Mouse (Mus musculus): ENCODE results near the gene Bend3. TPM values are rescaled to one million over a fixed set of nuclear protein-coding genes. Genes with fewer than 3 reads are reported as not detected.
A peak's percentile ranks its signal among the peaks of the same experiment; 100 is the strongest.

Bend3 gene
- total RNA-seq, 2 experiments from 2014 or later: 5.5 to 5.9 TPM

DNA sequence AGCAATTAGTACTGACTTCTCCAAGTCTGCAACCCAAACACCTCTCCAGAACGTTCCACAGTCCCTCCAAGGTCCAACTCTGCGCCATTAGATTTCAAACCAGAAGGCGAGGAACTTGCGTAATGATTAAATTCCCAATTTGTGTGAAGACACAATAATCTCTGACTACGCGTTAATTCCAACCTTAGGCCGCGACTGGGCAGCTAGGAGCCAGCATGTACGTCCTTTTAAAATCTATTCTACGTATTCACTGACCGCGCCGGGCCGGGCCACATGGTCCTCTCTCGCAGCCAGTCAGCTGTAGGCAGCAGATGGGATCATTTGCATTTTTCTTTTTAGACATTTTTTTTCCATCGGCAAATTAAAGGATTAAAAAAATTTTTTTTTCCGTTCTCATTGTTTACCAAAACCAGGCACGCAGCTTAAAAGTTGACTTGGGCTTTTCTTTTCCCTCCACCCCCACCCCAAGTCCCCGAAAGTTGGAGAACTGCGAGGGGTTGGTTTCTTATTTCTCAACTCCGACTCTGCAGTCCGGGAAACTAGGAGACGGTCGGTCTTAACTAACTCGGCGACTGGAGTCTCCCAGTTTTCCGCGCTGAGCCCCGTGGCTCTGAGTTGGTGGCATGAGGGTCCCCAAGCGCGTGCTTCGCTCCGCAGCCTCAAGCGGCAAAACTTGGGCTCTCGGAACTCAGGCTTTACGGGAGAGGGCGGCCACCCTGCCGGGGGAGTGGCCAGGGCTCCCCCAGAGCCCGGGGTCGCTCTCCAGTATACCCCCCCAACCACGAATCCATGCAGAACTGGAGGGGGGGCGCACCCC lies 558 bp upstream of the Bend3 start:
- intact Hi-C loops (cut with DNase I): loop anchor here (2.0 to 5.0 kb wide), 2 partner anchors 63 to 306 kb away; partner anchors contain the start of genes 1700021F05Rik, 9030612E09Rik and Sobp
- DNase-seq (ENCODE audit: low spot score in 2 of 2): peak; percentile 32 to 52

DNA sequence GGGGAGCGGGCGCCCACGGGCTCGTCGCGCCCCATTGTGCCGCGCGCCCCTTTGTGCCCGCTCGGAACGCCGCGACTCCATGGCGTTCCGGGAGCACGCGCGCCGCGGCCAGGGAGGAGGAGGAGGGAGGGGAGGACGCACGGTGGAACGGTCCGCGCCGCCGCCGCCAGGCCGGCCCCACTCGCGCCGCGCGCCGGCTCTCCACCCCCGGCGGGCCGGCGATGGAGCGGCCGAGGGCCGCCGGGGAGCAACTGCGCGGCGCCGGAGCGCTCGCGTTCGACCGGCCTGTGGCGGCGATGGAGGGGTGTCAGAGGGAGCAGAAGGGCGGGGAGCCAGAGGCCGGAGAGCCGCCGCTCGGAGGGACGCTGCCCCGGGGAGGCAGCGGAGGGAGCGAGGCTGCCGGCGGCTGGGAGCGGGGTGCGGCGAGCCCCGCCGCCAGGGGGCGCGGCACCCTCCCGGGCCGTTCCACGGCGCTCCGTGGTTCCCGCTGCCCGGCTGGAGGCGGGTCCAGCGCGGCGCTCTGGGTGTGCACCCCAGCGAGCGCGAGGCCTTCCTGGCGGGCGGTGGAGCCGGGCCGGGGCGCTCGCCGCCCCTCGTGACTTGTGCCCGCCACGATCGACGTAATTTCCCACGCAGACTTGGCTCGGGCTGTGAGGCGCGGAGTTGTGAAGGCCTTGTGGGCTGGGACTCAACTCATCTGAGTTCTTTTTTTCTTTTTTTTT lies 966 bp downstream of the Bend3 start:
- intact Hi-C loops (cut with DNase I): loop anchor here (2.0 to 5.0 kb wide), 2 partner anchors 61 to 307 kb away; partner anchors contain the start of genes 1700021F05Rik, 9030612E09Rik and Sobp
- peak; percentile 83 to 89 for DNase-seq (ENCODE audit: low spot score in 2 of 2)

DNA sequence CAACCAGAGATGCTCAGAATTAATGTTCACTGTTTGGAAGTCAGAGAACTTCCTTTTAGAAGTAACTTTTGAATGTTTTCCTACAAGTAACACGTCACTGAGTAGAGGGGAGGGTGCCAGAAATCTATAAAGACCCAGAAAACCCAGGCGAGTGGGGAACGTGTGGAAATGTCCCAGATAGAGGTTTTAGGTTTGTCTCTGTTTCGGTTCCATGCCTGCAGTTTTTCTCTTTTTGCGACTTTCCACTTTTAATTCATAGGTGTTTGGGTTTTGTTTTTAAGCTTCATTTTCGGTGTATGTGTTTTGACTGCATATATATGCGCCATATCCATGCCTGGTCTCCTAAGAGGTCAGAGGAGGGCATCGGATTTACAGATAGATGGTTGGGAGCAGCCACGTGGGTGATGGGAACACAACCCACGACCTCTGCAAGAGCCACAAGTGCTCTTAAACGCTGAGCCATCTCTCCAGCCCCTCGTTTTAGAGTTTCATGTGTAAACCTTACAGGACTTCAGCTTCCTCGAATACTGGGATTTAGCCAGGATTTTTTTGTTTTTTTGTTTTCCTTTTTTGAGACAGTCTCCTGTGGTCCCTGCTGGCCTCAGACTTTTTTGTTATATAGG lies 1.7 kb downstream of the Bend3 start:
- DNase-seq (ENCODE audit: low spot score in 2 of 2): no peak
- intact Hi-C loops (cut with DNase I): no loop called here

DNA sequence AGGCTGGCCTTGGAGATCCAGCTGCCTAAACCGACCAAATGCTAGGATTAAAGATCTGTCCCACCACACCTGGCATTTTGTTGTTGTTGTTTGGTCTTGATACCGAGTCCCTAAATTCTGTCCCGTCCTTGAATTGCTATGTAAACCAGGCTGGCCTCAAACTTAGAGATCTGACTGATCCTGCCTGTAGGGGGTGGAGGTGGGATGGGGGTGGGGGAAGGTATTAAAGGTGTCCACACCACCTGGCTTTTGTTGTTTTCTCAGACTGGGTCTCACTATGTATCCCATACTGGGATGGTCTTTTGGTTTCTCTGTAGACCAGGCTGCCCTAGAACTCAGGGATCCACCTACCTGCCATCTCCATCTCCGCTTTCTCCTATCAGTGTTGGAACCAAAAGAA lies 2.5 kb downstream of the Bend3 start:
- DNase-seq (ENCODE audit: low spot score in 2 of 2): no peak
- intact Hi-C loops (cut with DNase I): no loop called here

DNA sequence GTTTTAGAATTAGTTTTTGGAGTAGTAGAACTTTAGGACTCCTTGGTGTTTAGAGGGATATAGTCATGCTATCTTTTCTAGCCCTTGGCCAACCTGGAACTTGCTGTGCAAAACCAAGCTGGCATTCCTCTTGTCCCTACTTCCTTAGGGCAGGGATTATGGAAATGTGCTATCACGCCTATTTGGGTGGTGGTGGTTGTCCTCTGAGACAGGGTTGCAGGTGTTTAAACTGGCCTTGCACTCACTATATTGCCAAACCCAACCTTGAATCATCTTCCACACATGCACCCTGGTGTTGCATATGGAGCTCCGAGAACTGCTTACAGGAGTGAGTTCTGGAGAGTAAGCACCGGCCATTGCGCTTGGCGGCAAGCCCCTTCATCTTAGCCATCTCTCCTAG lies 3.4 kb downstream of the Bend3 start:
- intact Hi-C loops (cut with DNase I): no loop called here

DNA sequence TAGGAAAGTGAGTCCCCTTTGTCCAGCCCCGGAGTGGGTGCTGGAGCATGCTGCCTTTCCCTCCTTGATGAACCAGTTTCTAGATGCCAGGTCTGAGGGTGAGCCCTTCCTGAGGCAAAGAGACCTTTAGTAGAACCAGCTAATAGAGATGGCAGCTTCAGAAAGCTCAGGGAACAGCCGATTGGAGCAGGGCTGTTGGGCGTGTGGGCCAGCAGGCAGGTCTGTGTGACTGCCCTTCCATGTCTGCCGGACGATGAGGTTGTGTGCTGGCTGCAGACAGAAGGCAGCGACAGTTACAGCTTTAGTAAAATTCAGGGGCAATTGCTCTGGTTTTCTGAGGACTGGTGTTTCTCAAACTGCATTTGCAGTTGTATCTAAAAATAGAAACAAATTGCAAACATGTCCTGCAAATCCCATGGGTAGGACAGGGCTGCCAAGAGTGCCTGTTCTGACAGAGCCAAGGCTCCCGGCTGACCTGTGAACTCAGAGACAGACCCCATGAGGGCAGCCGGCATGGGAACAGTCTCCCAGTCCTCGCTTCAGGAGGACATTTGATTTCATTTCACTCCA lies 4.9 kb downstream of the Bend3 start:
- DNase-seq (ENCODE audit: low spot score in 2 of 2): no peak
- intact Hi-C loops (cut with DNase I): no loop called here

More for the DNA sequence above, 3.4 kb downstream of the Bend3 start:
- no peak for DNase-seq (ENCODE audit: low spot score in 2 of 2)

DNA sequence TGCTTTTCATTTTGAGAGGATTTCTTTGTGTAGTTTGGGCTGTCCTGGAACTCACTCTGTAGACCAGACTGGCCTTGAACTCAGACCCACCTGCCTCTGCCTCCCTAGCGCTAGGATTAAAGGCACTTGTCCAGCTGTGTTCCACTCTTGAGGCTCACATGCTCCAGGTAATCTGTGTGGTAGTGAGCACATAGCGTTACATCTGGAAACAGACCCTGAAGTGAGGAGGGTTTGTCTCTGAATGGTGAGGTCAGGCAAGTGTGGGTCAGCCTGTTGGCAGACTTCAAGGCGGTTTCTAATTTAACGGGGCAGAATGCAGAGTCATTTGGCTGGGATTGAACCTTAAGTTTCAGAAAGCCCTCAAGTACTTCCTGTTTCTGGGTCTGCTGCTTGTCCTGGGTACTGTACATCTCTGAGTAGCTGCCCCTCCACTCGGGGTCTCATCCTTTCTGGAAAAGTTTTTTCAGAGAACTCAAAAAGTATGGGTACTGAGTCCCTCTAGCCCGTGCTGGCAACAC lies 7.2 kb downstream of the Bend3 start:
- no peak for DNase-seq (ENCODE audit: low spot score in 2 of 2)
- intact Hi-C loops (cut with DNase I): no loop called here

DNA sequence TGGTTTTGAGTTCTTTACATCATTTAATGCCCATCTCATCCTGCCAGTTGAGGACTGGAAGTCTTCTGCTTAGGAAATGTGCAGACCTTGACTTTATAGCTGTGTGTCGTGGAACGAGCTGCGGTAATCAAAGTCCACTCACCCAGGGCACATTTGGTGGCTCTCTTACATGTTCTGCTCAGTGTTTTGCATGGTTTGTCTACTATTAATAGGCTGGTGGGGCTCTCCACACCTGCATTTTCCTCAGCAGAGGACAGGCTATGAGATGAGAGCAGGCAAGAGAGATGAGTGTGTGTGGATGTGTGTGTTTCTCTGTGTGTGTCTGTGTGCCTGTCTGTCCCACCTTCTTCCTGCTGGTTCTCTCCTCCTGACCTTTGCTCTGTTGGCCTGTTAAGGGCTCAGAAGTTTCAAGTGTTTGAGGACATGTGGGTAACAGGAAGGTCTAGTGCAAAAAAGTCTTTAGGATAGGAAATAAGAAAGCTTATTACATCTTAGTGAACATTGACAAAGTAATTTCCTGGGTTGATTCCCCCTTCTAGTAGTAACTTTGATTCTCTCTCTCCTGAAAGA lies 8.9 kb downstream of the Bend3 start:
- intact Hi-C loops (cut with DNase I): no loop called here
- DNase-seq (ENCODE audit: low spot score in 2 of 2): no peak

DNA sequence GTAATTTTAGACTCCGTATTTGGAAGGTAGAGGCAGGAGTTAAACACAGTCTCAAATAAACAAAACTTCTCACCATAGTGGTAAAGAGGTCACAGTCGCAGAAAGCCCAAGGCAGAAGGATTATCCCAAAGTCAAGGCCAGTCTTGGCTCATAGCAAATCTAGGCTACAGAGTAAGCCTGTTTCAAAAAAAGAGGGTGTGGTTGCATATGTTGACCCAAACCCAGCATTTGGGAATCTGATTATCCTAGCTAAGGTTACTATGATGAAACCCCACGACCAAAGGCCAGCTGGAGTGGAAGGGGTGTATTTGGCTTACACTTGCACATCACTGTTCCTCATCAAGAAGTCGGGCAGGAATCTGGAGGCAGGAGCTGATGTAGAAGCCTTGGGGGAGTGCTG lies 9.6 kb downstream of the Bend3 start:
- intact Hi-C loops (cut with DNase I): no loop called here

DNA sequence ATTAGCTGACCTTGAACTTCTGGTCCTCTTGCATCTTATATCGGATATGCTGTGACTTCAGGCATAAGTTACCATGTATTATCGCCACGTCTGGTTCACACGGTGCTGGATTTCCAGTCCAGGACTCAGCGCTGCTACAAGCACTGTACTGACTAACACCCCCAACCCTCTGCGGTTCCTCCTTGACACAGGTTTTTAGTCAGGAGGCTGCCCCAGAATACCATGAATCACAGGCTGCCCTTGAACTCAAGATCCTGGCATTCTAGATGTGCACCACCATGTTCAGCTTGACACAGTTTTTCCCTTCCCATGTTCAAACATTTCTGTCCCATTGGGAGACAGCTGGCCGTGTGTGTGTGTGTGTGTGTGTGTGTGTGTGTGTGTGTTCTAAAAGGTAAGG lies 10.5 kb downstream of the Bend3 start:
- intact Hi-C loops (cut with DNase I): no loop called here
- no peak for DNase-seq (ENCODE audit: low spot score in 2 of 2)

More for the DNA sequence above, 9.6 kb downstream of the Bend3 start:
- DNase-seq (ENCODE audit: low spot score in 2 of 2): no peak

DNA sequence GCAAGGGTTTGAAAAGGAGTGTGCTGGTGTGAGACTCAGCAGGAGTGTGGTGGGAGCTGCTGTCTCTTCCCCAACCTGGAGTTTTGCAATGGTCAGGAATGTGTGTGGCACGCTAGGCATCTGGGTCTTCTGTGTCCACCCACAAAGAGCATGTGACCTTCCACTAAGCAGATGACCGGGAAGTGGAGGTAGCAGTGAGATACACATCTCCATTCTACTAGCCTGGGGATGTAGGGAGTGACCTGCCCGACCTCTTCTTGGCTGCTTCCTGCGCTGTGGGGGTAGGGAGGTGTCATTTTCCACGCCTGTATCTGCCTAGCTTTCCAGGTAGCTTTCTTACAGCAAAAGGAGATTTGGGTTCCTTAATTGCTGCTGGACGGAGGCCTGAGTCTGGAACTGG lies 10.9 kb downstream of the Bend3 start:
- intact Hi-C loops (cut with DNase I): no loop called here

DNA sequence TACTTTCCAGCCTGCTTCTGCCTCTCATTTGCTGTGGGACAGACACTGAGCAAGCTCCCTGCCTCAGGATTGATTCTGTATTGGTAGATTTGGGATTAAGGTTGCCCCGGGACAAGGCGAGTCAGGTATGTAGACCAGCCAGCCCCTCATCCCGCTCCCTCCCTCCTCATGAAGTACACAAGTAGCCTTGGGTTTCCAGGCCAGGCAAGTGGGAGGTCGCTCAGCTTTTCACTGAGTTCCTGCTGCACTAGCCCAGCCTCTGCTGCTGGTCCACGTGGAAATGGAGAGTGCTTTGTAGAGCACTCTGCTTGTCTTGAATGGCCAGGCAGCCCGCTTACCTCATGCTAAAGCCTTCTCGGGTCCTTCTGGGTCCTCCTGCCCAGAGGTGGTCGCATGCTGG lies 11.4 kb downstream of the Bend3 start:
- DNase-seq (ENCODE audit: low spot score in 2 of 2): no peak
- intact Hi-C loops (cut with DNase I): no loop called here

More for the DNA sequence above, 10.9 kb downstream of the Bend3 start:
- no peak for DNase-seq (ENCODE audit: low spot score in 2 of 2)

DNA sequence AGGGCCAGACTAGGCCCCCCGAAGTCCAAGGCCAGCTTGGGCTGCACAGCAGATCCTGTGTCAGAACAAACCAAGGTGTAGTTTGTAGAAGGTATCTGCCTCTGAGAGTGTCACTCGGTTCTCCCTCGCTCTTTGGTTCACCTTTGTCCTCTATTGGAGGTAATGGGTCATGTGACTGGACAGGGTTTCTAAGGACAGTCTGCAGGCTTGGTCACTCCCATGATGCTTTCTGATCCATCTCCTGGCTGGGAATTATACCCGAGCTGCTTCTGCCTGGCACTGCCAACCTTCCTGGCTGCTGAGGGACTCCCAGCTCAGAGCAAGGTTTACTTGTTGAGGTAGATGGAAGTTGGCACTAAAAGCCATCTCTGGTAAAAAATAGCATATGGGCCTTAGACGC lies 12.2 kb downstream of the Bend3 start:
- DNase-seq (ENCODE audit: low spot score in 2 of 2): no peak
- intact Hi-C loops (cut with DNase I): no loop called here

DNA sequence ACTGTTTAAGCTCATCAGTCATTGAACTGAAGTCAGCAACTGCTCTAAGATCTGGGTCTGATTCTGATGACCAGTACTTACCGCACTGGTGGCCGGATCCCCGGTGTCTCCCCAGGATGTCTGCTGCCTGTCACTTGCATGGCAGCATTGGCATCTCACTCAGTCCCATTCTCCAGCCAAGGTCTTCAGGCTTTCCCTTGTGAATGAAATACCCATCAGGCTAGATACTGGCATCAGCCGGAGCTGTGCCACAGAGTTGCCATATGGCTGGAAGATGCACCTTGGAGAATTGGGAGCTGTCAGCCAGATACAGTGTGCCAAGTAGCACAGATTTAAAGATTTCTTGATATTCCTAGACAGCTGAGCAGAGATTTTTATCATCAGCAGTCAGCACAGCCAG lies 24.0 kb downstream of the Bend3 start:
- DNase-seq (ENCODE audit: low spot score in 2 of 2): no peak
- intact Hi-C loops (cut with DNase I): no loop called here

DNA sequence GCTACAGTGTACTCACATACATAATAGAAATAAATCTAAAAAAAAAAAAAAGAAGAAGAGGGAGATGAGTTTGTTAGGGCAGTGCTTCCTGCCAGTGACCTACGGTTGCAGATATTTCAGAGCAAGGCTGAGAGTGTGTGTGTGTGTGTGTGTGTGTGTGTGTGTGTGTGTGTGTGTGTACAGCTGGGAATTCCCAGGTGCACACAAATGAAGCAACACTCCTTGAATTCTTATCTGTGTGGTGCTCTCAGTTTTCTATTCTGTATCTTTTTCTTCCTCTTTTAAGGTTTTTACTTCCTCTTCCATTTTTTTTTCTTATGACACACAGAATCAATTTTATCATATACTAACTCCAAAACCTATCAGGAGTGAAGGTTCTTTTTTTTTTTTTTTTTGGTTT lies 25.7 kb downstream of the Bend3 start:
- intact Hi-C loops (cut with DNase I): no loop called here
- no peak for DNase-seq (ENCODE audit: low spot score in 2 of 2)

DNA sequence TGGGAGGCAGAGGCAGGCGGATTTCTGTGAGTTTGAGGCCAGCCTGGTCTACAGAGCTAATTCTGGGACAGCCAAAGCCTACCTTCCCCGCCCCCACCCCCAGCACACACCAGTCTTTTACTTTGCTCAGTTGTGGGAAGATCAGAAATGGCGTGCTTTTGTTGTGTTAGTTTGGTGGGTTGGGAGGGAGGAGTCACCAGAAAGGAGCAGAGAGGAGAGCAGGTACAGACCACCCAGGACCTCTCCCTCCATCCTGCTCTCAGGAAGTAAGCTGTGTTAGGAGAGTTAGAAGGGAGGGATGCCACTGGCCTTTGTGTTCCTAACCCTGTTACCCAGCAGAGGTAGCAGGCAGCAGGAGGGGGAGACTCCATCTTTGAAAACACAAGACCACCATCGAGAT lies 28.4 kb downstream of the Bend3 start:
- DNase-seq (ENCODE audit: low spot score in 2 of 2): no peak
- intact Hi-C loops (cut with DNase I): no loop called here

DNA sequence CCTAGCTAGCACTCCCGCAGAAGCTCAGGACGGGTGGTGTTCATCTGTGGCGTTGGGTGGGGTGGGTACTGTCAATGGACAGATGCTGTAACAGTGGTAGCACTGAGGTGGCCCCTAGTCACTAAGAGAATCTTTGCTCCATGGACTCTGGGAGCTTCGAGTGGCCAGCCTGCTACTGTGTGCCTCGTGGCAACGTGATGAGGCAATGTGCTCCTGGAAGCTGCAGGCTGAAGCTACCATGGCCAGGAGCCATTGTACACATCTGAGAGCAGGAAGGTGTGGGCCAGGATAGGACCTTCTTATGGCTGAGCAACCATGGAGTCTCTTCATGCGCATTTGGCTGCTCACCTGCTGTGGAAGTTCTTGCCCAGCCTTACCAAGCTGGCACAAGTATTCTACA lies 30.6 kb downstream of the Bend3 start:
- no peak for DNase-seq (ENCODE audit: low spot score in 2 of 2)
- intact Hi-C loops (cut with DNase I): no loop called here

DNA sequence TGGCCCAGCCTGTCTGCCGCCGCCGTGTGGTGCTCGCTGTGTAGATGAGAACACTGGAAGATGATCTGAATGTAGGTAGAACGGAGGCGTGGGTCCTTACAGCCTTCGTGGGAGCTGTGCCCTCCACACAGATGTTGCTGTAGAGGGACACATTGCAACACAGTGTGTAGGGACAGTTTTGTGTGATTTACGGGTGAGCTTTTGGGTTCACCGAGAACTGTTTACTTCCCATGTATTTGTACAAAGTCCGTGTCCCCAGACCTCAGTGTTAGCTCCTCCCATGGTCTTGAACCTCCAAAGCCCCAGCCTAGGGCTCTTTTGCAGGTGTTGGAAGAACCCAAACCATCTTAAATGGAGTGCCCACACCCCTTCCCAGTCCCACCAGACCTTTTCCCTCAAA lies 34.3 kb downstream of the Bend3 start:
- intact Hi-C loops (cut with DNase I): no loop called here
- DNase-seq (ENCODE audit: low spot score in 2 of 2): no peak

DNA sequence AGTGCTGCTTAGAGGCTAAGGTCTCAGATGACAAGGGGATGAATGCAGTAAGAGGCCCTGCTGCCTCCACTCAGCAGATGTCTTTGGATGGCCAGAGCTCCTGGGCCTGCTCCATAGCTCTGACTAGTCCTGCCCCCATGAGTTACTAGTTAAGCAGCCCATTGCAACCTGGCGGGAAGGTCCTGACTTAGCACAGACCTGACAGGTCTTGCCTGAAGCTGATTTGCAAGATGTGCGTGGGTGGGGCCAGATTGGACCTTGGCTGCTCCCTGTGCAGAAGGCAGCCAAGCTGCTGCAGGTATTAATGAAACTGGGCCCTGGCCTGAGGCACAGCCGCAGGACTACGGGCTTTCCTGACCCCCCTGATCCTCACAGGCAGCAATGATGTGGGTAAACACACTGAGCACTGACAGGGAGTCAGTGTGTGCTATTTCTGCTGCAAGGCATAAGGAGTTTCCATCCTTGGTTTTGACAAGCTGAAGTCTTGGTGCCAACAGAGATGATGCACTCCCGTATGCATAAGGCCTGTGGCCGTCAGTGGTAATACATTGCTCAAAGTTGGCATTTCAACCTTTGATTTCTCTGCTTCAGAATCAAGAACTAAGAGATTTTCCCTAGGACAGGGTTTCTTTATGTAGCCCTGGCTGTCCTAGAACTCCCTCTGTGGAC lies 38.5 kb downstream of the Bend3 start:
- intact Hi-C loops (cut with DNase I): no loop called here
- DNase-seq (ENCODE audit: low spot score in 2 of 2): no peak

Data from left cerebral cortex, postnatal 36 days (tissue).